Mouse (Mus musculus): ENCODE data around the gene Epb41. TPM values are rescaled to one million over a fixed set of nuclear protein-coding genes. Genes with fewer than 3 reads are reported as not detected.

Epb41 gene
- polyA plus RNA-seq, 1 experiment: 104 TPM

DNA sequence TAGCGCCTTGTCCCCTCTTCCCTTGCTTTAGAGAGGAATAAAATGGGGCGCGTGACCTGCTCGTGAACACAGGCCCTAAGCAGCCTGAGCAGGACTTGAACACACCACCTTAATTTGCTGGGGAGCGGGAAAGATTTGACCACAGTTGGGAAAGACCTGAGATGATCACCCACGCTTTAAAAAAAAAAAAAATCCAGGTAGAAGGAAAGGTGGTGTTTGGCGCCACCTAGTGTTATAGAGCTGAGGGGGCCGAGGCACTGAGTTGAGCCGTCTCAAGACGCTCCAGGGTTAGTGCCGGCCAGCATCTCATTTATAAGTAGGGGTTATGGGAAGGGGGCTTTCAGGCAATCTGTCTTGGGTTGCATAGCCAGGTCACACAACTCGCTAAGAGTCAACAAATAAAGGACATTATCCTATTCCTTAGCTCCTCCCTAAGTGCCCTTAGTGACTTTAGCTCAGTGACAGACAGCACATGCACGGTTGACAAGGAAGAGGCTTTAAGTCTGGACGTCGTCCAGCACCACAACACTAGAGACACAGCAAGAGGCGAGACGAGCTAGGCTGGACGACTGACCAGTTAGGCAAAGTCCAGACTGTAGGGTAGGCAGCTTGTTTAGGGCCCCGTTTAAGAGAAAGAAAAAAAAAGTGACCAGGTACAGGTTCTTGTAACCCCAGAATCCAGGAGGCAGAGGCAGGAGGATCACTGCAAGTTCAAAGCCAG is 4.6 kb upstream of the Epb41 start:
- no peak for TF ChIP-seq GATA1 (IDR thresholded peaks at IDR 0.05; ENCODE audit: low read length)

DNA sequence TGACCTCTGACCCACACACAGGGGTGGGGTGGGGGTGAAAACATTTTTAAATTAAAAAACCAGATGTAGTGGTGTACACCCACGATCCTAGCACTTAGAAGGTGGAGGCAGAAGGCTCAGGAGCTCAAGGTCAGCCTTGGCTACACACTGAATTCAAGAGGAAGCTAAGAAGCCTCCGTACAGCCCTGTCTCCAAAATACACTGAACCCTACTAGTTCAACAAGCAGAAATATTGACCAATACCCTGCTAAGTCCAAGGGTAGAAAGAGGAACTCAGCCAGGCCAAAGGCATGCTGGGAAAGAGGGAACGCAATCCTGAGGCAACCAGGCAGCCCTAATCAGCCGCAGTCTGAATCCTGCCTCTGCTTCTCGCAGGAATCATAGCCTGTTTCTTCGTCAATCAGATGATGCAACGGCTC is 3.2 kb upstream of the Epb41 start:
- TF ChIP-seq GATA1 (IDR thresholded peaks at IDR 0.05; ENCODE audit: low read length): no peak

DNA sequence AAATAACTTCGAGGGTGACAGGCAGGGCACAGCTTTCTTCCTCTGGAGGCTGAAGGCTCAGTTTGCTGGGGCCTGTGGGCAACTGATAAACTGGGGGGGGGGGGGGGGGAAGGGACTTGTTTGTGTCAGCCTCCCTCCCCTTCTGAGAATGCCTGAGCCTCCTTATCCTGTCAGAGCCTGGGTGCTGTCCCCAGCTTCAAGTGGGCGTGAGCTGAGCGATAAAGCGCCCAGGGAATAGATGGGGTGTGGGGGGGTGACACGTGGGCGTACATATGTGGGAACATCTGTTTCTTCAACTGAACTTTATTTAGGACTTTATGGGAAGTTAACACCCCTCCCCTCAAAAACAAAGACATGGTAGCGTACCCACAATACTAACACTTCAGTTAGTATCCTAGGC is 2.3 kb upstream of the Epb41 start:
- peak; percentile 72 for TF ChIP-seq GATA1 (IDR thresholded peaks at IDR 0.05; ENCODE audit: low read length)

DNA sequence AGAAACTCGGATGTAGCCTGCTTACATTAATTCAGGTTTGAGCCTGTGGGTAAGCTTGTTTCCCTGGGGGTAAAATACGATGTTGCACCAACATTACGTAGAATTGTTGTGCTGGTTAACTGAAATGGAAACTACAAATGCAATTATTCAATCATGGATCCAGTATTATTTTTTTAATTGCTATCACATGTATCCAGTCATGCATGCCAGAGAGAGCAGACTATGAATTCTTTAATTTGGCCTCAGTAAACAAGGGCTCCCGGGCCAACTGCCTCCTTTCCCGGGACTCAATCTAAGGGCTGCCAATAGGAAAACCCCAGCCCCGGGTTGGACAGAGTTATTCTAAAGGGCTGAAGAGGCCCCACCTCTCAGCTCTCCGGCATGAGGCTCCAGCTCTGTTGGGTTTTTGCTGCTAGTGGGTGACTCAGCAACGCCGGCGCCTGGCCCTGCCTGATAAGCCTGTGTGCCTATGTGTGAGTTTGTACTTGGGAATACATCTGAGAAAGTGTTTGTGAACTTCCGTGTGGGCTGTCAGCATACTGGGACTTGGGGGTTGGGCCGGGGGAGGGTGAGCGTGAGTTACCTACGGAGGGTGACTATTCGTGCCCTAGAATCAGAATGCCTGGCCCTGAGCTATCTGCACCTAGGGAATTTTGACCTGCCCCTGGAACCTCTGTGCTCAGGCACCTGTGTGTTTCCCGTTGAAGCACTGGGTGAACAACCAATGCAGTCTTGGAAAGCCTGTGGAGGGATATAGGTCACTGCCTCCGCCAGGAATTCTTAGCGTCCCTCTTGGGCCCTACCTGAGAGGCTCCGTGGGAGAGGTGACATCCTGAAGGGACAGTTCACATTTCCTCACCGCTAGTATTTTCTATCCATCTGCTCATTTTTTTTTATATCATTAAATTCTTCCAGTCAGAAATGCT is 1.6 kb upstream of the Epb41 start:
- peak; percentile 3 for TF ChIP-seq GATA1 (IDR thresholded peaks at IDR 0.05; ENCODE audit: low read length)

GRCm38 (mm10) chr4:132075796-132076195 is 675 bp upstream of the Epb41 start:
- no peak for TF ChIP-seq GATA1 (IDR thresholded peaks at IDR 0.05; ENCODE audit: low read length)

DNA sequence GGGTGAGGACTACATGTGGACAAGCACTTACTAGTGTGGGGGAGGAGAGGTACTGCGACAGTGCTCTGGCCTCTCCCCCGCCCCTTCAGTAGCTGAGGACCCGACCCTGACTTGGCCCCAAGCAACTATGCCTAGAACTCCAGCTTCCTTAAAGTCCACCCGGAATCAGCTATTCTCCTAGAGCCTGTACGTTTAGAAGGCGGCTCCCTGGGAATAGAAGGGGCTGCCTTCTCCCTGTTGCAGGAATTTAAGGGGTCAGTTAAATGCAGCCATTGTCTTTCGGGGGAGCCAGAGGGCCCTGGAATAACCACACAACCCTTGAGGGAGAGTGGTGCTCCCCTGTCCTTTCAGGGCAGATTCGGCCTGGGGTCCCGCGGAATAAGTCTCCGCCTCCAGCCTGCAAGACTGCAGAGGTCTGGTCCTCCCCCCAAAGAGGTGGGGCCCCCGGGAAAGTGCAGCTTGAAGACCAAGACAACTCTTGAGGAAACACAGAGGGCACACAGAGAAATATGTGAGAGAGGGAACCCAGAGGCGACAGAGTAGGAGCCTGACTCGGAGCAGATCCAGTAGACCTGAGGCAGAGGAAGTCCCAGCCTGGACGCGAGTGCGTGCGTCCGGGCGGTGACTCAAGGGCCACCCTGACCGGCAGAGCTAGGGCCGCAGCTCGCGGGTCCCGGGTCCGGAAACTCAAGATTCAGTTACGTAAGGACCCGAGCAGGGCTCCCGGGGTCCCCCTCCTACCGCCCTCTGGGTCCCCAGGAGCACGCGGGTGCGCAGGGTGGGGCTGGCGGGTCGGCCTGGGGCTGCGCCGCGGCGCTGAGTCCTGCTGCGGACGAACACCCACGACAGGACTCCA is 816 bp downstream of the Epb41 start, which contains the start of gene Gm10300:
Gene Gm10300 (plus strand): TSS at position 621 of the 856 bp plus-strand sequence.
- TF ChIP-seq GATA1 (IDR thresholded peaks at IDR 0.05; ENCODE audit: low read length): no peak

DNA sequence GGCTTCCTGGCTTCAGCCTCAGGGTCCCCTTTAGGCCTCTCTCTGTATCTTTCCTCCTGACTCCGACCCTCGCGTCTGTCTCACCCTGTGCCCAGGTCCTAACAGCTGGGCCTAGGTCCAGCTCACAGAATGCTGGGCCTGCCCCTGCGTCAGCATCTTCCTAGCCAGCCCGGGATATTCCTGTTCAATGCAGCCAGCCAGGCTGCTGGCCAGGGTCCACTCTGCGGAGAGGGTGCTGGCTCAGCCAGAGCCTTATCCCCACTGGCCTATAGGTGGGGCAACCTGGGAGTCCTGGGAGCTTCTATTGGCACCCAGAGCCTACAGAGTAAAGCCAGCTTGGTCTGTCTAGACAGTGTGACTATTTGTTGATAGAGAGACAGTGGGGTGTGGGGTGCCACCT is 2.2 kb downstream of the Epb41 start:
- TF ChIP-seq GATA1 (IDR thresholded peaks at IDR 0.05; ENCODE audit: low read length): no peak

GRCm38 (mm10) chr4:132072156-132072555 is 3.0 kb downstream of the Epb41 start:
- no peak for TF ChIP-seq GATA1 (IDR thresholded peaks at IDR 0.05; ENCODE audit: low read length)

DNA sequence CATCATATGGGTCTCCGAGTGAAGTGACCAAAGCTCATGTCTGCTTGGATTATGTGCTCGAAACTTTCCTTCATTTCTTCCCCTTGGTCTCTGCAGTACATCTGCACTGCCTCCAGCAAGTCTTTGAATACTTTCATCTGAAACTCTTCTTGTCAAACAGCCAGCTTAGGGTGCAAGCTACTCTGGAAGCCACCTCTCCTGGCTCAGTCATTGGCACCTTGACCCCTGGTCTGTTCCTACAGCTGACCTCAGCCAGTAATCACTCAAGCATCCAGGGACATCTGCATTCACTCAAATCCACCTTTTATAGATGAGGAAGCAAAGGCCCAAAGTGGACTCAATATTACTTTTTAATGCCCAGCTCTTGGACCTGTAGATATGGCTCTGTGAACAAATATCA is 3.4 kb downstream of the Epb41 start:
- no peak for TF ChIP-seq GATA1 (IDR thresholded peaks at IDR 0.05; ENCODE audit: low read length)

DNA sequence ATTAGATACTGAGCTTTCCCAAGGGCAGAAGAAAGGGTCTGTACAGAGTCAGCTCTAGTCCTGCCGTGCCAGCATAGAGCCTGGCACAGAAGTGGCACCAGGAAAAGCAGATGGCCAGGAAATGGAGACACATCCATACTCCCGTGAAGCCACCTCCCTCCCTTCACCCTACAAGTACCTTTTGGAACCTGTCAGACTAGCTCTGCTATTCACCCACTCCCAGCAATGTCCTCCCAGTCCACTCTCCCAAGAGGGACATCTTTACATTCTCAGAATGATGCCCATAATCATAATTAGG is 7.2 kb downstream of the Epb41 start:
- TF ChIP-seq GATA1 (IDR thresholded peaks at IDR 0.05; ENCODE audit: low read length): no peak

- no peak for TF ChIP-seq GATA1 (IDR thresholded peaks at IDR 0.05; ENCODE audit: low read length)
Measured at GRCm38 (mm10) chr4:132067112-132067937, 7.8 kb downstream of the Epb41 start.

- no peak for TF ChIP-seq GATA1 (IDR thresholded peaks at IDR 0.05; ENCODE audit: low read length)
Measured at GRCm38 (mm10) chr4:132066101-132066773, 8.9 kb downstream of the Epb41 start.

- no peak for TF ChIP-seq GATA1 (IDR thresholded peaks at IDR 0.05; ENCODE audit: low read length)
Measured at GRCm38 (mm10) chr4:132065578-132065977, 9.5 kb downstream of the Epb41 start.

DNA sequence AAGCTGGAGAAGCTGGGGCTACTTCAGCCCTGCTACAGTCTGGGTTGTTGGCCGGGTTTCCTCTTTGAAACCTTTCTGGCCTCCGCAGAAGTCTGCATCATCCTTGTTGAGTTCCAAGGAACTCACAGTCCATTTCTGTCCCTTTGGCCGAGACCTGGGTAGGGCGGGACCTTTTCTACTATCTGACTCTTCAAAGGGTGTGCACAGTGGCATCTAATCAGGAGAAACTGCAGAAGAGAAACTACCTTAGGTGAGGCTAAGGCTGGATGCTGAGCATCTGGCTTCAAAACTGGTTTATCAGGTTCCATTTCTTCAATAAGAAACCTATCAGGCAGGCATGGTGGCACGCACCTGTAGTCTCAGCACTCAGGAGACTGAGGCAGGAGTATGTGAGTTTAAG is 10.6 kb downstream of the Epb41 start:
- no peak for TF ChIP-seq GATA1 (IDR thresholded peaks at IDR 0.05; ENCODE audit: low read length)

All from G1E-ER4 (cell line).